Mouse (Mus musculus) liver, embryonic 14.5 days (tissue): ENCODE data around the gene Eif4a1. TPM values are rescaled to one million over a fixed set of nuclear protein-coding genes. Genes with fewer than 3 reads are reported as not detected.

Experiments used
- ATAC-seq: fragments of 200-750 bp; cut with Nextera tagmentation; 2 replicates; pipeline ENCODE4 v1.8.0; 2017; ENCODE audit warnings: moderate number of reproducible peaks, mild to moderate bottlenecking, moderate library complexity; ENCODE audit not compliant: insufficient read depth
- DNase-seq, 3 experiments: peaks; one replicate each; pipeline ENCODE4 v3.0.0-alpha.2; 2012 to 2013; ENCODE audit warnings: low read depth in 3 of 3, low spot score in 3 of 3
- H3K27ac ChIP-seq: fragments of 300-500 bp; sonication (generic); 2 replicates; pipeline ENCODE4 v1.5.1; 2014; ENCODE audit warnings: moderate library complexity, mild to moderate bottlenecking, control low read depth, inconsistent platforms
- H3K27me3 ChIP-seq: fragments of 300-500 bp; sonication (generic); 2 replicates; pipeline ENCODE4 v1.6.1; 2014; ENCODE audit warnings: mild to moderate bottlenecking, low read length, moderate library complexity; ENCODE audit not compliant: control insufficient read depth, insufficient read depth
- H3K36me3 ChIP-seq: fragments of 300-500 bp; sonication (generic); replicated peaks from 2 replicates; pipeline ENCODE4 v1.6.1; 2014; ENCODE audit warnings: low read depth; ENCODE audit not compliant: control insufficient read depth, insufficient read depth
- H3K4me1 ChIP-seq, 2 experiments: fragments of 200-500 bp in 1 of 2; fragments of 300-500 bp in 1 of 2; sonication (generic) in 1 of 2; replicated peaks; 2 replicates each; pipeline ENCODE4 v1.6.1; 2012 to 2014; ENCODE audit warnings: antibody characterized with exemption in 1 of 2, inconsistent platforms in 1 of 2, low read length in 1 of 2; ENCODE audit not compliant: control insufficient read depth in 2 of 2, insufficient read depth in 2 of 2
- H3K4me2 ChIP-seq: fragments of 300-500 bp; sonication (generic); 2 replicates; pipeline ENCODE4 v1.6.1; 2014; ENCODE audit warnings: low read depth, mild to moderate bottlenecking, control low read depth, moderate library complexity
- H3K4me3 ChIP-seq, 2 experiments: fragments of 200-500 bp in 1 of 2; fragments of 300-500 bp in 1 of 2; sonication (generic) in 1 of 2; 2 replicates each; pipeline ENCODE4 v1.5.1; 2012 to 2014; ENCODE audit warnings: low read depth in 2 of 2, low read length in 2 of 2, mild to moderate bottlenecking in 2 of 2, control low read depth in 1 of 2, inconsistent platforms in 1 of 2, moderate library complexity in 1 of 2; ENCODE audit not compliant: insufficient read depth in 1 of 2
- H3K9ac ChIP-seq: fragments of 300-500 bp; sonication (generic); replicated peaks from 2 replicates; pipeline ENCODE4 v1.6.1; 2014; ENCODE audit warnings: mild to moderate bottlenecking, control low read depth, moderate library complexity
- H3K9me3 ChIP-seq: fragments of 300-500 bp; sonication (generic); 2 replicates; pipeline ENCODE4 v1.6.1; 2016; ENCODE audit warnings: low read length, mixed read lengths; ENCODE audit not compliant: control insufficient read depth
- CTCF ChIP-seq: IDR thresholded peaks from 2 replicates; pipeline ENCODE4 v1.5.1; 2016; ENCODE audit warnings: antibody characterized with exemption, low read depth, control low read depth
- EP300 ChIP-seq: IDR thresholded peaks from 2 replicates; pipeline ENCODE4 v1.6.1; 2016; ENCODE audit warnings: antibody characterized with exemption, low read depth
- WGBS: fragments of 180-500 bp; shearing (Covaris S2); extraction: QIAGEN DNeasy Blood & Tissue Kit; methylation state at CpG from one replicate; pipeline ENCODE4 v1.1.7; 2014; ENCODE audit not compliant: insufficient replicate concordance; 5-methylcytosine and 5-hydroxymethylcytosine counted together
- microRNA counts: library from miRNA; unstranded; fragments of <30 nt; microRNA quantifications from one replicate; lab custom pipeline; 2016
- microRNA-seq: library from miRNA; unstranded; fragments of <30 nt; microRNA quantifications from one replicate; pipeline ENCODE4, GENCODE M21; 2016
- polyA plus RNA-seq, 2 experiments: library from polyadenylated mRNA; depleted of rRNA in 1 of 2; stranded (reverse) in 1 of 2; unstranded in 1 of 2; fragments of >200 nt; fragmentation: Nextera tagmentation in 1 of 2; extraction: Ambion mirVana in 1 of 2; gene quantifications; 2 replicates each; pipeline versions ENCODE4 v1.2.1 to v1.2.3; 2012 to 2014

The Eif4a1 gene
- polyA plus RNA-seq, 2 experiments = 316 to 420 TPM

DNA sequence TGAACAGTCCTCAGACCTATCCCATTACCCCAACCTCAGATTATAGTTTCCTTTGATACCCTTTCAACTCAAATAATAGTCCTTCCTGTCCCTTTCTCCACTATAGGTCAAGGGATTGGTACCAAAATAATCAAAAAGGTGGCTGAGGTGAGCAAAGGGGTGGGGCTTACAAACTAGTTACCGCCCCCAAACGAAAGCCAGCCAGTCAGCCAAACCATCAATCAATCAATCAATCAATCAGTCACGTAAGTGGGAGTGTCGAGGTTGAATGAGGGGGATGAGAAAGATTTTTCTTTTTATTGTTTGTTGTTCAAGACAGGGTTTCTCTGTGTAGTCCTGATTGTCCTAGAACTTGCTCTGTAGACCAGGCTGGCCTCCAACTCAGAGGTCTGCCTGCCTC, 49.2 kb downstream of the Eif4a1 start:
- no peak for ATAC-seq
- DNase-seq = no peak
- H3K4me3 ChIP-seq = no peak overlapping the region
- H3K36me3 ChIP-seq = no peaks in the 10 kb centered on the region
- no peaks in the 10 kb centered on the region for H3K27me3 ChIP-seq
- H3K4me1 ChIP-seq = peaks cover 16 to 28% of the 10 kb centered on the region in 2 experiments
- H3K4me2 ChIP-seq = peak overlapping the region; percentile 84
- WGBS = 69% methylated on average over 4 of the region's 4 CpGs
- TF ChIP-seq CTCF (no peak), EP300 (no peak)
- H3K27ac ChIP-seq = no peak overlapping the region
- H3K9ac ChIP-seq = no peak overlapping the region
- H3K9me3 ChIP-seq = no peaks in the 10 kb centered on the region

DNA sequence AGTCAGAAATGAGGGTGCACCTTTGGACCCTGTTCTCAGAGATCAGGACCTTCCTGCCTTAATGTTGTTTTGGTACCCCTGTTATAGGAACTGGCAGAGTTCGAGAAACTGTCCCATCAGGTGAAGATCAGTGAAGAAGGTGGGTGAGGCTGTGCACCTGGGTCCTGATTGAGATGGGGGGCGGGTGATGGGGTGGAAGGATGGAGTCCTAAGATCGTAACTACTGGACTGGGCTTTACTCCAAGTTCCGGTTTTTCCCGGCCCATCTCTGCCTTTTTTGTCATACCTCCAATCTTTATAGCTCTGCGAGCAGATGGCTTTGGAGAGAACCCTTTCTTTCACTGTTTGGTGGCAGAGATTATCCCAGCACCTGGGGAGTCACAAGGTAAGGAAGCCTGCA, 49.8 kb downstream of the Eif4a1 start:
- Histone ChIP-seq H3K9me3 (no peaks in the 10 kb centered on the region), H3K4me1 (peaks cover 16 to 33% of the 10 kb centered on the region in 2 experiments), H3K27me3 (no peaks in the 10 kb centered on the region), H3K9ac (peak overlapping the region; percentile 65), H3K27ac (no peak overlapping the region), H3K4me2 (peak overlapping the region; percentile 84), H3K36me3 (no peaks in the 10 kb centered on the region), H3K4me3 (peak overlapping the region; percentile 57 to 69)
- ATAC-seq (no peak), DNase-seq (no peak)
- no peak for TF ChIP-seq CTCF
- no peak for TF ChIP-seq EP300
- WGBS = 47% methylated on average over 6 of the region's 6 CpGs

DNA sequence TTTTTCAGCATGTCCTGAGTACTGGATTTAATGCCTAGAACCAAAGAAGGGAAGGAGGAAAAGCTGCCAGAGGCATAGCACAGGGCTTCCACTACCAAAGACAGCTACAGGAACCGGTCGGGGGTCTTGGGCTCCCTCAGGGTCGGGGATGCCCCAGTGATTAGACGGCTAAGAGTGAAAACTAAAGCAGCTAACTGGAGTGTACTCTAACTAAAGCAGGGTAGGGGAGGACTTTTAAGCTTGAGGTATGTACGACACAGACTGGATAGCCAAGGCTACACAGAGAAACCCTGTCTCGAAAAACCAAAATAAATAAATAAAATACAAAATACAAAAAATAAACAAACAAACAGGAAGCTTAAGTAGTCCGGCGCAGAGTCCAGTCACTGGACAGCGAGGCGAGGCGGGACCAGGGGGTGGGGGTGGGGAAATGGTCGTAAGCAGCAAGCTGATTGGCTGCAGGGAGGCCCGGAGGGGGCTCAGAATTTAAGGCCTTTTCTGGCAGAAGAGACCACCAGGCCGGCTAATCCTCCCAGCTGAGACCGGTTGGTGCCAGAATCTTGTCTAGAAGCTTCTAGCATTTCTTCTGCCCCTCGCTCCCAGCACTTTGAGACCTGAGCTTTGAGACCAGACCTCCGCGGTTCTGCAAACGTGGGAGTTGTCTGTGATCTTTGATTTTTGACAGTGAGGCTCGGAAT, 50.5 kb downstream of the Eif4a1 start, which contains the start of gene Sat2:
Gene Sat2, plus strand, starts transcription at position 454 of the 698 bp plus-strand sequence.
- H3K4me2 ChIP-seq = peak within 1 kb of the TSS; percentile 84
- H3K4me1 ChIP-seq = peaks cover 16 to 33% of the 10 kb centered on the region in 2 experiments
- H3K36me3 ChIP-seq = no peaks in the 10 kb centered on the region
- no peaks in the 10 kb centered on the region for H3K9me3 ChIP-seq
- peak; percentile 49; the same call in 1 of the 2 replicates for ATAC-seq
- 3% methylated on average over 20 of the region's 20 CpGs for WGBS
- DNase-seq = no peak
- no peaks in the 10 kb centered on the region for H3K27me3 ChIP-seq
- H3K9ac ChIP-seq = peak within 1 kb of the TSS; percentile 65
- TF ChIP-seq CTCF = no peak
- no peak for TF ChIP-seq EP300
- H3K27ac ChIP-seq = peak within 1 kb of the TSS; percentile 53
- peak within 1 kb of the TSS; percentile 57 to 69 for H3K4me3 ChIP-seq

DNA sequence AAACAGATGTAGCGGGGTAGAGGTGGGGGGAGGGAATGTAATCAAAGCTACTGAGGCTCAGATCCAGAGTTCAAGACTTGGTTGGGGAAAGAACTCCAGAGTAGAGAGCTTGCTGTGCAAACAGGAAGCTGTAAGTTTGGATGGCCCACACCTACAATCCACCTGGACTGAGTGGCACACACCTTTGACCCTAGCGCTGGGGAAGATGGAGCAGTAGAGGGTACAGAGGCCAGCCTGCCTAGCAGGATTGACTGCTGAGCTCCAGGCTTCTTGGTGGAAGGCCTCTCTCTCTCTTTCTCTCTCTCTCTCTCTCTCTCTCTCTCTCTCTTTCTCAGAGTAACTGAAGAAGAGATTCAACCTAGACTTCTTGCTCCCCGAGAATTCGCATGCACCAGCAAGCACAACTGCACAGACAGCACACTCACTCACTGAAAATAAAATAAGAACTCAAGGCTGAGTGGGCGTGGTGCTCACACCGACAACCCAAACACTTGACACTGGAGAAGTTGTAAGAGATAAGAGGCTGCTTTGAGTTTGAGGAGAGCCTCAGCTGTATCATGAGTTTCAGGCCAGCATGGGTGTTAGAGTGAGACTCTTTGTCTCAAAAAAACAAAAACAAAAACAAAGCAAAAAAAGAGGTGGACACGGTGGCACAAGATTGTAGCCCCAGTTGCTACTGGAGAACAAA, 51.7 kb downstream of the Eif4a1 start:
- Histone ChIP-seq H3K4me1 (peaks cover 16 to 33% of the 10 kb centered on the region in 2 experiments), H3K9me3 (no peaks in the 10 kb centered on the region), H3K27ac (peak overlapping the region; percentile 53), H3K9ac (no peak overlapping the region), H3K4me2 (peak overlapping the region; percentile 84), H3K36me3 (no peaks in the 10 kb centered on the region), H3K4me3 (no peak overlapping the region), H3K27me3 (no peaks in the 10 kb centered on the region)
- ATAC-seq = peak; percentile 51; the same call in 1 of the 2 replicates
- no peak for DNase-seq
- TF ChIP-seq EP300 (no peak), CTCF (no peak)
- 39% methylated on average over 7 of the region's 7 CpGs for WGBS

DNA sequence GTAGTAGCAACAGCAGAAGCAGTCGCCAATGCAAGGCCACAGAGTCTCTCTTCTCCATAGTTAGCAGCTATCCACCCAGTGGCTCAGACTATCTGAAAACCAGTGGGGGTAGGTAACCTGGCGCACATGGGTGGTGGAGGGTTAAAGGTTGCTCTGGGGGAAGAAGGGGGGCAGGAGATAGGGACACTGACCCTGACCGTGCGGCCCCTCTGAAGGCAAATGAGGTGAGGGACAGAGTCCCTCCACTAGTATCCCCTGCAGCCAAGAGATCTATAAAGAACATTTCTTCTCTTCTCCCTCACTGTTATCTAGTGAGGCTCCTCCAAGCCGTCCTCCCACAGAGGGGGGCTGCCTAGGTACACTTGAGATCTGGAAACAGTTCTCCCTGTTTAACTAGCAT, 54.4 kb downstream of the Eif4a1 start, which contains the start of gene Shbg:
Gene Shbg, minus strand, starts transcription at position 101 of the 400 bp plus-strand sequence.
- WGBS = 45% methylated on average over 5 of the region's 5 CpGs
- ATAC-seq = no peak
- Histone ChIP-seq H3K9me3 (no peaks in the 10 kb centered on the region), H3K4me3 (peak within 1 kb of the TSS; percentile 0 to 21; a peak in 2 of 4 replicates), H3K27me3 (no peaks in the 10 kb centered on the region), H3K9ac (no peak within 1 kb of the TSS; the same call in 1 of the 2 replicates), H3K27ac (no peak within 1 kb of the TSS), H3K4me2 (peak within 1 kb of the TSS; percentile 39), H3K4me1 (peaks cover 16 to 32% of the 10 kb centered on the region in 2 experiments), H3K36me3 (no peaks in the 10 kb centered on the region)
- TF ChIP-seq CTCF = no peak
- TF ChIP-seq EP300 = no peak
- no peak for DNase-seq

MicroRNAs within 50 kb of the gene (microRNA counts, 519-probe panel; counts per million panel counts)
- microRNA mmu-miR-1934 (lab: Ali Mortazavi, UCI) (69.9 counts per million), microRNA mmu-miR-467f (lab: Ali Mortazavi, UCI) (1,873 counts per million, percentile 2 among the panel's probes with 10 or more counts)

Small RNA genes lying within 50 kb of the gene (microRNA-seq; reads per million reads assigned to microRNA genes)
- gene Mir1934 (11.0 reads per million, percentile 22 among the genes with 10 or more reads in this experiment), gene Mir467f (not detected)

Other genes with a start within 250 kb of the Eif4a1 start
Only the 30 nearest of the 35 such genes appear.
- 0.03 TPM in 2 replicates for gene Dnah2, start 123.3 kb downstream of the Eif4a1 start, polyA plus RNA-seq (2012; rRNA removed)
- gene Dnah2, start 123.3 kb downstream of the Eif4a1 start, polyA plus RNA-seq (2014; fragmentation: Nextera tagmentation; extraction: Ambion mirVana) = 0.01 TPM in 2 replicates
- 1.0 TPM in 2 replicates for gene Efnb3, start 112.2 kb downstream of the Eif4a1 start, polyA plus RNA-seq (2012; rRNA removed)
- gene Efnb3, start 112.2 kb downstream of the Eif4a1 start, polyA plus RNA-seq (2014; fragmentation: Nextera tagmentation; extraction: Ambion mirVana) = 0.13 and 0.14 TPM in 2 replicates
- 10.8 and 12.7 TPM in 2 replicates for gene Wrap53, start 92.2 kb downstream of the Eif4a1 start, polyA plus RNA-seq (2012; rRNA removed)
- gene Wrap53, start 92.2 kb downstream of the Eif4a1 start, polyA plus RNA-seq (2014; fragmentation: Nextera tagmentation; extraction: Ambion mirVana) = 14.8 and 16.1 TPM in 2 replicates
- 68.7 and 76.7 TPM in 2 replicates for gene Trp53, start 92.1 kb downstream of the Eif4a1 start, polyA plus RNA-seq (2012; rRNA removed)
- gene Trp53, start 92.1 kb downstream of the Eif4a1 start, polyA plus RNA-seq (2014; fragmentation: Nextera tagmentation; extraction: Ambion mirVana) = 61.2 and 66.4 TPM in 2 replicates
- 20.6 and 25.2 TPM in 2 replicates for gene Atp1b2, start 66.5 kb downstream of the Eif4a1 start, polyA plus RNA-seq (2012; rRNA removed)
- gene Atp1b2, start 66.5 kb downstream of the Eif4a1 start, polyA plus RNA-seq (2014; fragmentation: Nextera tagmentation; extraction: Ambion mirVana) = 21.3 and 29.8 TPM in 2 replicates
- 21.4 and 23.5 TPM in 2 replicates for gene Shbg, start 54.5 kb downstream of the Eif4a1 start, polyA plus RNA-seq (2012; rRNA removed)
- gene Shbg, start 54.5 kb downstream of the Eif4a1 start, polyA plus RNA-seq (2014; fragmentation: Nextera tagmentation; extraction: Ambion mirVana) = 28.4 and 33.2 TPM in 2 replicates
- gene Sat2, start 50.4 kb downstream of the Eif4a1 start, polyA plus RNA-seq (2012; rRNA removed) = 3.7 and 5.1 TPM in 2 replicates
- gene Sat2, start 50.4 kb downstream of the Eif4a1 start, polyA plus RNA-seq (2014; fragmentation: Nextera tagmentation; extraction: Ambion mirVana) = 10.0 and 10.4 TPM in 2 replicates
- 18.4 and 21.7 TPM in 2 replicates for gene Fxr2, start 39.4 kb downstream of the Eif4a1 start, polyA plus RNA-seq (2012; rRNA removed)
- 5.4 and 7.7 TPM in 2 replicates for gene Fxr2, start 39.4 kb downstream of the Eif4a1 start, polyA plus RNA-seq (2014; fragmentation: Nextera tagmentation; extraction: Ambion mirVana)
- gene Sox15, start 17.1 kb downstream of the Eif4a1 start, polyA plus RNA-seq (2012; rRNA removed) = not detected in 2 replicates
- not detected in 2 replicates for gene Sox15, start 17.1 kb downstream of the Eif4a1 start, polyA plus RNA-seq (2014; fragmentation: Nextera tagmentation; extraction: Ambion mirVana)
- 40.4 and 60.1 TPM in 2 replicates for gene Mpdu1, start 9.8 kb downstream of the Eif4a1 start, polyA plus RNA-seq (2012; rRNA removed)
- 13.8 and 16.0 TPM in 2 replicates for gene Mpdu1, start 9.8 kb downstream of the Eif4a1 start, polyA plus RNA-seq (2014; fragmentation: Nextera tagmentation; extraction: Ambion mirVana)
- 9.4 and 12.3 TPM in 2 replicates for gene Cd68, start 6.3 kb downstream of the Eif4a1 start, polyA plus RNA-seq (2012; rRNA removed)
- gene Cd68, start 6.3 kb downstream of the Eif4a1 start, polyA plus RNA-seq (2014; fragmentation: Nextera tagmentation; extraction: Ambion mirVana) = 17.7 and 18.9 TPM in 2 replicates
- gene Senp3, start 9.7 kb upstream of the Eif4a1 start, polyA plus RNA-seq (2012; rRNA removed) = 37.0 and 45.8 TPM in 2 replicates
- gene Senp3, start 9.7 kb upstream of the Eif4a1 start, polyA plus RNA-seq (2014; fragmentation: Nextera tagmentation; extraction: Ambion mirVana) = 21.0 and 24.5 TPM in 2 replicates
- 0.21 and 0.26 TPM in 2 replicates for gene Tnfsf13, start 13.4 kb upstream of the Eif4a1 start, polyA plus RNA-seq (2012; rRNA removed)
- gene Tnfsf13, start 13.4 kb upstream of the Eif4a1 start, polyA plus RNA-seq (2014; fragmentation: Nextera tagmentation; extraction: Ambion mirVana) = 0.20 TPM in 1 of 2 replicates, not detected in the other
- gene Tnfsf12, start 23.4 kb upstream of the Eif4a1 start, polyA plus RNA-seq (2012; rRNA removed) = 3.7 and 4.3 TPM in 2 replicates
- gene Tnfsf12, start 23.4 kb upstream of the Eif4a1 start, polyA plus RNA-seq (2014; fragmentation: Nextera tagmentation; extraction: Ambion mirVana) = 2.6 and 3.1 TPM in 2 replicates
- gene Tnfsfm13, start 23.7 kb upstream of the Eif4a1 start, polyA plus RNA-seq (2012; rRNA removed) = 0.53 and 0.80 TPM in 2 replicates
- 0.70 and 1.7 TPM in 2 replicates for gene Tnfsfm13, start 23.7 kb upstream of the Eif4a1 start, polyA plus RNA-seq (2014; fragmentation: Nextera tagmentation; extraction: Ambion mirVana)
- 14.3 and 16.0 TPM in 2 replicates for gene Polr2a, start 86.2 kb upstream of the Eif4a1 start, polyA plus RNA-seq (2012; rRNA removed)
- gene Polr2a, start 86.2 kb upstream of the Eif4a1 start, polyA plus RNA-seq (2014; fragmentation: Nextera tagmentation; extraction: Ambion mirVana) = 19.5 and 22.4 TPM in 2 replicates
- gene Slc35g3, start 89.5 kb upstream of the Eif4a1 start, polyA plus RNA-seq (2012; rRNA removed) = not detected in 2 replicates
- gene Slc35g3, start 89.5 kb upstream of the Eif4a1 start, polyA plus RNA-seq (2014; fragmentation: Nextera tagmentation; extraction: Ambion mirVana) = not detected in 2 replicates
- gene Zbtb4, start 93.5 kb upstream of the Eif4a1 start, polyA plus RNA-seq (2012; rRNA removed) = 1.4 and 1.5 TPM in 2 replicates
- 0.45 and 0.58 TPM in 2 replicates for gene Zbtb4, start 93.5 kb upstream of the Eif4a1 start, polyA plus RNA-seq (2014; fragmentation: Nextera tagmentation; extraction: Ambion mirVana)
- gene Chrnb1, start 123.5 kb upstream of the Eif4a1 start, polyA plus RNA-seq (2012; rRNA removed) = 0.44 and 0.58 TPM in 2 replicates
- gene Chrnb1, start 123.5 kb upstream of the Eif4a1 start, polyA plus RNA-seq (2014; fragmentation: Nextera tagmentation; extraction: Ambion mirVana) = 0.32 and 0.33 TPM in 2 replicates
- 0.41 and 0.42 TPM in 2 replicates for gene Fgf11, start 129.4 kb upstream of the Eif4a1 start, polyA plus RNA-seq (2012; rRNA removed)
- gene Fgf11, start 129.4 kb upstream of the Eif4a1 start, polyA plus RNA-seq (2014; fragmentation: Nextera tagmentation; extraction: Ambion mirVana) = 0.06 and 0.13 TPM in 2 replicates
- gene Tmem102, start 133.2 kb upstream of the Eif4a1 start, polyA plus RNA-seq (2012; rRNA removed) = 0.25 TPM in 2 replicates
- gene Tmem102, start 133.2 kb upstream of the Eif4a1 start, polyA plus RNA-seq (2014; fragmentation: Nextera tagmentation; extraction: Ambion mirVana) = 0.57 and 0.80 TPM in 2 replicates
- not detected in 2 replicates for gene Gm39566, start 142.9 kb upstream of the Eif4a1 start, polyA plus RNA-seq (2012; rRNA removed)
- not detected in 2 replicates for gene Gm39566, start 142.9 kb upstream of the Eif4a1 start, polyA plus RNA-seq (2014; fragmentation: Nextera tagmentation; extraction: Ambion mirVana)
- gene Spem2, start 146.0 kb upstream of the Eif4a1 start, polyA plus RNA-seq (2012; rRNA removed) = not detected in 2 replicates
- not detected in 2 replicates for gene Spem2, start 146.0 kb upstream of the Eif4a1 start, polyA plus RNA-seq (2014; fragmentation: Nextera tagmentation; extraction: Ambion mirVana)
- not detected in 2 replicates for gene Spem1, start 149.8 kb upstream of the Eif4a1 start, polyA plus RNA-seq (2012; rRNA removed)
- gene Spem1, start 149.8 kb upstream of the Eif4a1 start, polyA plus RNA-seq (2014; fragmentation: Nextera tagmentation; extraction: Ambion mirVana) = not detected in 2 replicates
- 2.0 and 2.2 TPM in 2 replicates for gene Nlgn2, start 165.4 kb upstream of the Eif4a1 start, polyA plus RNA-seq (2012; rRNA removed)
- 0.48 and 0.76 TPM in 2 replicates for gene Nlgn2, start 165.4 kb upstream of the Eif4a1 start, polyA plus RNA-seq (2014; fragmentation: Nextera tagmentation; extraction: Ambion mirVana)
- 143 and 197 TPM in 2 replicates for gene Tmem256, start 166.1 kb upstream of the Eif4a1 start, polyA plus RNA-seq (2012; rRNA removed)
- gene Tmem256, start 166.1 kb upstream of the Eif4a1 start, polyA plus RNA-seq (2014; fragmentation: Nextera tagmentation; extraction: Ambion mirVana) = 384 and 393 TPM in 2 replicates
- 18.0 and 20.0 TPM in 2 replicates for gene Plscr3, start 174.0 kb upstream of the Eif4a1 start, polyA plus RNA-seq (2012; rRNA removed)
- gene Plscr3, start 174.0 kb upstream of the Eif4a1 start, polyA plus RNA-seq (2014; fragmentation: Nextera tagmentation; extraction: Ambion mirVana) = 22.8 and 25.0 TPM in 2 replicates
- 1.2 TPM in 2 replicates for gene Tnk1, start 186.3 kb upstream of the Eif4a1 start, polyA plus RNA-seq (2012; rRNA removed)
- 0.43 and 0.80 TPM in 2 replicates for gene Tnk1, start 186.3 kb upstream of the Eif4a1 start, polyA plus RNA-seq (2014; fragmentation: Nextera tagmentation; extraction: Ambion mirVana)
- gene Tmem95, start 205.6 kb upstream of the Eif4a1 start, polyA plus RNA-seq (2012; rRNA removed) = not detected in 2 replicates
- gene Tmem95, start 205.6 kb upstream of the Eif4a1 start, polyA plus RNA-seq (2014; fragmentation: Nextera tagmentation; extraction: Ambion mirVana) = not detected in 2 replicates
- 0.93 TPM in 2 replicates for gene Kctd11, start 209.0 kb upstream of the Eif4a1 start, polyA plus RNA-seq (2012; rRNA removed)
- gene Kctd11, start 209.0 kb upstream of the Eif4a1 start, polyA plus RNA-seq (2014; fragmentation: Nextera tagmentation; extraction: Ambion mirVana) = 0.53 and 1.00 TPM in 2 replicates